Mouse (Mus musculus) limb, embryonic 11.5 days (tissue): Measurements from ENCODE around the gene Cldn15. TPM values are rescaled to one million over a fixed set of nuclear protein-coding genes. Genes with fewer than 3 reads are reported as not detected.
A peak's percentile ranks its signal among the peaks of the same experiment; 100 is the strongest.

Experiments used
- ATAC-seq: fragments of 200-750 bp; cut with Nextera tagmentation; 2 replicates; pipeline ENCODE4 v1.8.0; 2017; ENCODE audit warnings: low read depth; ENCODE audit not compliant: insufficient number of reproducible peaks, low FRiP score, low TSS enrichment
- DNase-seq: peaks from one replicate; pipeline ENCODE4 v3.0.0-alpha.2; 2015; ENCODE audit warnings: low spot score
- H3K27ac ChIP-seq: fragments of 300-500 bp; sonication (generic); replicated peaks from 2 replicates; pipeline ENCODE4 v1.5.1; 2014; ENCODE audit warnings: low read depth, mild to moderate bottlenecking, low read length
- H3K27me3 ChIP-seq: fragments of 300-500 bp; sonication (generic); 2 replicates; pipeline ENCODE4 v1.6.1; 2014; ENCODE audit warnings: mild to moderate bottlenecking, low read length, mixed read lengths; ENCODE audit not compliant: control insufficient read depth, insufficient read depth
- H3K36me3 ChIP-seq: fragments of 300-500 bp; sonication (generic); 2 replicates; pipeline ENCODE4 v1.6.1; 2014; ENCODE audit warnings: mild to moderate bottlenecking, low read length, moderate library complexity, mixed read lengths; ENCODE audit not compliant: control insufficient read depth, insufficient read depth
- H3K4me1 ChIP-seq: fragments of 300-500 bp; sonication (generic); 2 replicates; pipeline ENCODE4 v1.6.1; 2014; ENCODE audit warnings: low read length, mixed read lengths; ENCODE audit not compliant: control insufficient read depth, insufficient read depth
- H3K4me2 ChIP-seq: fragments of 300-500 bp; sonication (generic); 2 replicates; pipeline ENCODE4 v1.6.1; 2014; ENCODE audit warnings: low read depth, mild to moderate bottlenecking, moderate library complexity; ENCODE audit not compliant: severe bottlenecking
- H3K4me3 ChIP-seq: fragments of 300-500 bp; sonication (generic); 2 replicates; pipeline ENCODE4 v1.5.1; 2014; ENCODE audit warnings: low read depth, low read length
- H3K9ac ChIP-seq: fragments of 300-500 bp; sonication (generic); 2 replicates; pipeline ENCODE4 v1.6.1; 2014; ENCODE audit warnings: mild to moderate bottlenecking, low read length
- H3K9me3 ChIP-seq: fragments of 300-500 bp; sonication (generic); 2 replicates; pipeline ENCODE4 v1.6.1; 2016; ENCODE audit warnings: low read length; ENCODE audit not compliant: control insufficient read depth
- WGBS: fragments of 180-500 bp; shearing (Covaris S2); extraction: QIAGEN DNeasy Blood & Tissue Kit; methylation state at CpG from one replicate; pipeline ENCODE4 v1.1.7; 2014; 5-methylcytosine and 5-hydroxymethylcytosine counted together
- polyA plus RNA-seq: library from polyadenylated mRNA; unstranded; fragments of >200 nt; fragmentation: Nextera tagmentation; extraction: Ambion mirVana; gene quantifications from 2 replicates; pipeline ENCODE4 v1.2.1, GENCODE M21; 2014

The Cldn15 gene
- polyA plus RNA-seq, 1 experiment from 2014 or later, result 0.08 TPM

DNA sequence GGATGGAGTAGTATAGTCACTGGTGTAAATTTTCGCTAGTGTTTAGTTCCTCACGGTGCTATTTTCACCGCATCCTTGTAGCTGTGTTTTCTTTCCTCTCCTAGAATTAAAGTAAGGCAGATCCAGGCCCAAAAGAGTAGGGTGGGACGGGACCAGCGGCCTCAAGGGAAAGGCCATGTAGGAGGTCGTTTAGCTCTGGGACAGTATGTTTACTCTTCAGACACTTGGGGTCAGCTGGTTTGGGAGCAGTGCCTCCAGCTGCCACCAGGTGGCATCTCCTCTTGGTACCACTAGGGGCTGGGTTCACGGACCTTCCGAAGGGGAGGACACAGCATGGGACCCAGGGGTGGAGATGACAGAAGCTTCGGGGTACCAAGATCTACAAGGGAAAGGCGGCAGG is 3.9 kb upstream of the Cldn15 start:
- Histone ChIP-seq H3K9ac (peak overlapping the region; percentile 75), H3K27me3 (no peaks in the 10 kb centered on the region), H3K9me3 (no peaks in the 10 kb centered on the region), H3K4me1 (no peaks in the 10 kb centered on the region; the same call in 1 of the 2 replicates), H3K4me2 (peak overlapping the region; percentile 85), H3K36me3 (peaks cover 17% of the 10 kb centered on the region), H3K27ac (peak overlapping the region; percentile 54), H3K4me3 (peak overlapping the region; percentile 68)
- ATAC-seq (peak; percentile 56), DNase-seq (peak; percentile 89)
- 2% methylated on average over 10 of the region's 10 CpGs for WGBS

DNA sequence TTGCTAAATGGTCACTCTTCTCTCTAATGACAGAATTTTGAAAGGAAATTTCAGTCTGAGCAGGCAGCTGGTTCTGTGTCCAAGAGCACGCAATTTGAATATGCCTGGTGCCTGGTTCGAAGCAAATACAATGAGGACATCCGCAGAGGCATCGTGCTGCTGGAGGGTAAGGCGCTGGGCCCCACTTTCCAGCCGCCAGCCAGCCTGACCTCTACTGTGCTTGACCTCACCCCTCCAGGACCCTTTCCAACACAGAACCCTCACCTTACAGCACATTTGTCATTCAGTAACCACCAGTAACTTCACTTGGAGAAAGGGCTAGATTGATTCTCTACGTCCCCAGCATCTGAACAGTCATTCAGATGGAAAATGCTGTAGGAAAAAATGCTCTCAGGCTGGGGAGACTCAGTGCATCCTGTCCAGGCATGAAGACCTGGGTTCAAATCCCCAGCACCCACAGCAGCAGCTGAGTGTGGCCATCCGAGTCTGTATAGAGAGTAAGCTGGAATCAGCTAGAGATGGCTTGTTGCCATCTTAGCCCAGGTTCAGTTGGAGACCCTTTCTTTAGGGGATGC is 3.4 kb upstream of the Cldn15 start:
- Histone ChIP-seq H3K4me2 (peak overlapping the region; percentile 85), H3K9me3 (no peaks in the 10 kb centered on the region), H3K36me3 (peaks cover 17% of the 10 kb centered on the region), H3K4me1 (no peaks in the 10 kb centered on the region; the same call in 1 of the 2 replicates), H3K27ac (no peak overlapping the region), H3K9ac (0 out of 2 replicates have a peak overlapping the region, but pooled peaks have one; percentile 30), H3K27me3 (no peaks in the 10 kb centered on the region), H3K4me3 (peak overlapping the region; percentile 68)
- DNase-seq, result no peak
- no peak for ATAC-seq
- WGBS, result 78% methylated on average over 8 of the region's 8 CpGs

DNA sequence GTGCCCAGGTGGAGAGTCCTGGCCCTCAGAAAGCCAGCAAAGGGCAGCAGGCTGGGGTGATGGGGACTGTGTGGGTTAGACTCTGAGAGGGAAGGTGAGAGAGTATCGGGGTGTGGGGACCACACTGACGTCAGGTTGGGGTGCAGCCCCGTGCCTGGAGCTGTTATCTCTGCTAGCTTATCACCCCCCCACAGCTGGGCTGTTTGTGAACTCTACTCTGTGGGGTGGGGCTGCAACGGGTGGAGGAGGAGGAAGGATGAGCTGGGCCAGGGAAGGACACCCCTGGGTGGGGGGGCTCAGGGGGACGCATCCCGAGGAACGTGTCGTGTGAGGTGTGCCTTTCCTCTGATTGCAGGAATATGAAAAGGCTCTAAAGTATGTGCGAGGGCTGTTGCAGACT is 1.2 kb upstream of the Cldn15 start:
- Histone ChIP-seq H3K4me3 (no peak overlapping the region), H3K9ac (no peak overlapping the region), H3K27me3 (no peaks in the 10 kb centered on the region), H3K9me3 (no peaks in the 10 kb centered on the region), H3K4me2 (no peak overlapping the region), H3K4me1 (no peaks in the 10 kb centered on the region; the same call in 1 of the 2 replicates), H3K27ac (no peak overlapping the region), H3K36me3 (peaks cover 17% of the 10 kb centered on the region)
- 90% methylated on average over 9 of the region's 9 CpGs for WGBS
- DNase-seq (no peak), ATAC-seq (no peak)

DNA sequence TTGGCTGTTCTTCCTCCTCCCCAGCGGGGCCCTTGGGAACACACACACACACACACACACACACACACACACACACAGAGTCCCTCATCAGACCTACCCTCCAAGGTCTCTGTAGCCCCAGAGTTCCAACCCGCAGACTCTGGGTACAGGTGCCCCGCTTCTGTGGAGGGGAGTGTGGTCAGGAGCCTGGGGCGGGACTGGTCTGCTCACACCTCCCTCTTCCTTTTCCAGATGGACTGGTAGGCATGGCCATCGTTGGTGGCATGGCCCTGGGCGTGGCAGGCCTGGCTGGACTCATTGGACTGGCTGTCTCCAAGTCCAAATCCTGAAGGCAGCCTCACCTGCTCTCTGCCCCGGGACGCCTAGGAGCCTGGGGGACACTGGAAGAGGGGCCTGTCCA is 730 bp upstream of the Cldn15 start:
- Histone ChIP-seq H3K9ac (no peak overlapping the region), H3K4me1 (no peaks in the 10 kb centered on the region; the same call in 1 of the 2 replicates), H3K27me3 (no peaks in the 10 kb centered on the region), H3K9me3 (no peaks in the 10 kb centered on the region), H3K36me3 (peaks cover 17% of the 10 kb centered on the region), H3K27ac (no peak overlapping the region), H3K4me2 (no peak overlapping the region), H3K4me3 (no peak overlapping the region)
- 94% methylated on average over 7 of the region's 8 CpGs for WGBS
- DNase-seq, result no peak
- no peak for ATAC-seq

DNA sequence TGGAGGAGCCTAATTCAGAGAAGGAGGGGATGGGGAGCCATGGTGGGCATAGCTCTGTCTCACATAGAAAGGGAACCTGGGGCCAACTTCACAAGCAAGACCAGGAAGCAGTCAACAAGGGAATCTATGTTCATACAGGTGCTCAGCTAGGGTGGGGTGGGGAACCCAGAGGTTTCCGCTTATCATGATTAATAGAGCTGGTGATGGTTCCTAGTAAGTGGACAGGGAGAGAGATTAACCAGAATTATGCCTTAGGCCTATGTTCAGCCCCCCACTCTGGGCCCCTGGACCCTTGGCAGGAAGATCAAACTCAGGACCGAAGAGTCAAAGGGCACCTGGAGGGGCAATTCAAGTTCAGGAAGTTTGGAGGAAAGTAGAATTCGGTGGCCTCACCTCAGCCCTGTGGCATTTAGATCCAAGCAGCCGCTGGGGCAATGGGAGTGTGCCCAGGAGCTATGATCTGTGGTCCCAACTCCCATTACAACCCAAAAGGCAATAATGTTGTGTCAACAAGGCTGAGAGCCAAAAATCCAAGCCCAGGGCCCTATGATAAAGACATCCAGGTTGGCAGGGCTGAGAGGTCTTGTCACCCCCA is 542 bp downstream of the Cldn15 start:
- Histone ChIP-seq H3K36me3 (peaks cover 17% of the 10 kb centered on the region), H3K9me3 (no peaks in the 10 kb centered on the region), H3K4me2 (no peak overlapping the region), H3K27ac (peak overlapping the region; percentile 6; the same call in 1 of the 2 replicates), H3K4me3 (no peak overlapping the region), H3K4me1 (no peaks in the 10 kb centered on the region; the same call in 1 of the 2 replicates), H3K27me3 (no peaks in the 10 kb centered on the region), H3K9ac (no peak overlapping the region)
- 91% methylated on average over 4 of the region's 4 CpGs for WGBS
- DNase-seq, result no peak
- ATAC-seq, result no peak

DNA sequence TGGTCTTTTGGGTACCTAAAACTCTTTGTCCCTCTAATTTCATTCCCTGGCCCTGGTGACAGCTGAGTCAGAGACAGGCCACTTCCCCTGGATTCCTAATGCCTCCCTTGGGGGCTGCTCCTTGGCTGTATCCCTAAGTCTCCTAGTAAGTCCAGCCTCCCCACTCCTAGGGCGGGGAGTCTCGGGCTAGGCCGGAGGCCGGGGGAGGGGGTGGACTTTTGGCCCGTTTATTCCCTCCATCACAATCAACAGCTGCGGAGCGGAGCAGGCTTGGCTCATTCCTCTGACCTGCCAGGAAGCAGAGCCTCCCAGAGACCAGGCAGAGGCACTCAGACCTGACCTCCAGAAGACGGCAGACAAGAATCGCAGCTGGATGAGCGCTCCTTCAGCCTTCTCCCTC is 1.2 kb downstream of the Cldn15 start:
- no peak overlapping the region; the same call in 1 of the 2 replicates for H3K27ac ChIP-seq
- 78% methylated on average over 10 of the region's 10 CpGs for WGBS
- no peak overlapping the region for H3K4me3 ChIP-seq
- H3K4me1 ChIP-seq, result no peaks in the 10 kb centered on the region; the same call in 1 of the 2 replicates
- no peaks in the 10 kb centered on the region for H3K9me3 ChIP-seq
- no peak overlapping the region for H3K9ac ChIP-seq
- H3K27me3 ChIP-seq, result no peaks in the 10 kb centered on the region
- DNase-seq (no peak), ATAC-seq (no peak)
- peaks cover 17% of the 10 kb centered on the region for H3K36me3 ChIP-seq
- no peak overlapping the region for H3K4me2 ChIP-seq

DNA sequence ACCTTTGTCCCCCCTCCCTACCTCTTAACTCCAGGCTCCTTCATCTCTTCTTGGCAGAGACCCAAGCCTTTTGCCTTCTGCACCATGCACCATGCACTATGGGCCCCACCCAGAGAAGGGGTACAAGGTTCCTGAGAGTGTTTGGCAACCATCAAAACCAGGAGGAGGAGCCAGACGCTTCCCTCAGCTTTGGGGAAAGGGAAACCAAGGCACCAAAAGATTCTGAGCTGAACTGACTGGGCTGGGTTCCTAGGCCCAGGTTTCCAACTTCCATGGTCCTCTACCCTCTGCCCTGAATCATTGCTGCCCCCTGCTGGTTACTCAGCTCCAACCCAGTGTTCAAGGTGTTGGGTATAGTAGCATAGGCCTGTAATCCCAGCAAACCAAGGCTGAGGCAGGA is 4.3 kb downstream of the Cldn15 start:
- Histone ChIP-seq H3K9me3 (no peaks in the 10 kb centered on the region), H3K36me3 (peaks cover 6% of the 10 kb centered on the region; the same call in 1 of the 2 replicates), H3K4me2 (no peak overlapping the region), H3K27ac (no peak overlapping the region), H3K4me1 (no peaks in the 10 kb centered on the region), H3K9ac (no peak overlapping the region), H3K27me3 (no peaks in the 10 kb centered on the region), H3K4me3 (no peak overlapping the region)
- DNase-seq (peak; percentile 61), ATAC-seq (no peak)
- WGBS, result 75% methylated on average over 1 of the region's 1 CpGs

DNA sequence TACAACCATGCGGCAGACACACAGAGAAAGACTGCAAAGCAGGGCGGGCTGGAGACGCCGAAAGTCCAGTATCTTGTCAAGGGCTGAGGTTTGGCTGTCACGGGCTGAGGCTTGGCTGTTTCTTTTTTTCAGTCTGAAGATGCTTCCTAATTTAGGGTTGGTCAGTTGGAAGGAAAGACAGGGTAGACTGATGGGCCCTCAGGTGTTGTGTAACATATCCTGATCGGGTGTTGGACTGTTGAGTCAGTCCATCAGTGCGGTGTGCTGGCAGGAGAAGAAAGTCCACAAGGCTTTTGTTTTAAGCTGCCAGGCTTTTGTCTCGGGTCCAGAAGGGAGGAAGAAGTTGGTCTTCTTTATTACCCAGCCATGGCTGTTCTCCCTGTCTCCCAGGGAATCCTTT is 7.3 kb downstream of the Cldn15 start:
- no peaks in the 10 kb centered on the region for H3K4me1 ChIP-seq
- H3K36me3 ChIP-seq, result no peaks in the 10 kb centered on the region
- H3K9me3 ChIP-seq, result no peaks in the 10 kb centered on the region
- 85% methylated on average over 8 of the region's 8 CpGs for WGBS
- H3K27me3 ChIP-seq, result no peaks in the 10 kb centered on the region
- H3K4me3 ChIP-seq, result no peak overlapping the region
- no peak overlapping the region for H3K27ac ChIP-seq
- DNase-seq (no peak), ATAC-seq (no peak)
- no peak overlapping the region for H3K9ac ChIP-seq
- no peak overlapping the region for H3K4me2 ChIP-seq
